Mouse (Mus musculus) layer of hippocampus, postnatal 36 days (tissue): ENCODE results near the gene Faf2. TPM values are rescaled to one million over a fixed set of nuclear protein-coding genes. Genes with fewer than 3 reads are reported as not detected.
A peak's percentile ranks its signal among the peaks of the same experiment; 100 is the strongest.
"Not testable (repeated sequence)": the region's sequence is repeated elsewhere in the genome, so short reads cannot be mapped to it uniquely, and the experiment has no call there.

Experiments used
- DNase-seq, 2 experiments: peaks; one replicate each; pipeline ENCODE4 v3.0.0; 2022
- total RNA-seq, 2 experiments: library from RNA; stranded (reverse); gene quantifications; 2 replicates each; pipeline ENCODE4 v1.2.3; 2021

Faf2 gene
- total RNA-seq, 2 experiments from 2014 or later = 61.3 to 61.6 TPM

- DNase-seq = no peak
Measured at GRCm38 (mm10) chr13:54607204-54607603, 14.4 kb upstream of the Faf2 start.

GRCm38 (mm10) chr13:54608002-54608401, 13.6 kb upstream of the Faf2 start:
- no peak for DNase-seq

- peak in 1 of 2 experiments; percentile 58 for DNase-seq
Measured at GRCm38 (mm10) chr13:54608666-54609065, 12.9 kb upstream of the Faf2 start.

- DNase-seq = no peak
Measured at GRCm38 (mm10) chr13:54609301-54609700, 12.3 kb upstream of the Faf2 start.

- DNase-seq = peak in 1 of 2 experiments; percentile 32
Measured at GRCm38 (mm10) chr13:54610613-54610971, 11.0 kb upstream of the Faf2 start.

- DNase-seq = peak; percentile 92
Measured at GRCm38 (mm10) chr13:54610972-54611754, 10.4 kb upstream of the Faf2 start, which contains the start of gene Cltb. TSS of gene Cltb (minus strand) at chr13:54611344.

- DNase-seq = not testable (repeated sequence)
Measured at GRCm38 (mm10) chr13:54613141-54613540, 8.4 kb upstream of the Faf2 start.

GRCm38 (mm10) chr13:54616307-54616706, 5.3 kb upstream of the Faf2 start:
- DNase-seq = no peak

GRCm38 (mm10) chr13:54616998-54617397, 4.6 kb upstream of the Faf2 start:
- no peak for DNase-seq

- DNase-seq = no peak
Measured at GRCm38 (mm10) chr13:54621960-54622521, 457 bp downstream of the Faf2 start.

GRCm38 (mm10) chr13:54629128-54629527, 7.5 kb downstream of the Faf2 start:
- DNase-seq = no peak

- no peak for DNase-seq
Measured at GRCm38 (mm10) chr13:54632731-54633277, 11.2 kb downstream of the Faf2 start.

- DNase-seq = no peak
Measured at GRCm38 (mm10) chr13:54635011-54635410, 13.4 kb downstream of the Faf2 start.

- DNase-seq = no peak
Measured at GRCm38 (mm10) chr13:54650461-54650860, 28.9 kb downstream of the Faf2 start.

- DNase-seq = no peak
Measured at GRCm38 (mm10) chr13:54660877-54661276, 39.3 kb downstream of the Faf2 start.

- no peak for DNase-seq
Measured at GRCm38 (mm10) chr13:54661358-54661757, 39.8 kb downstream of the Faf2 start.

- DNase-seq = no peak
Measured at GRCm38 (mm10) chr13:54663999-54664398, 42.4 kb downstream of the Faf2 start.

- DNase-seq = no peak
Measured at GRCm38 (mm10) chr13:54664509-54664908, 42.9 kb downstream of the Faf2 start.

GRCm38 (mm10) chr13:54665062-54665461, 43.5 kb downstream of the Faf2 start:
- DNase-seq = no peak

- no peak for DNase-seq
Measured at GRCm38 (mm10) chr13:54670491-54670890, 48.9 kb downstream of the Faf2 start.

- DNase-seq = no peak
Measured at GRCm38 (mm10) chr13:54675895-54676590, 54.5 kb downstream of the Faf2 start.

GRCm38 (mm10) chr13:54678263-54678662, 56.7 kb downstream of the Faf2 start:
- DNase-seq = no peak

GRCm38 (mm10) chr13:54680184-54680853, 58.7 kb downstream of the Faf2 start:
- no peak for DNase-seq
